ENCODE assay signal across 20 mouse cellular contexts in the genomic region with DNA sequence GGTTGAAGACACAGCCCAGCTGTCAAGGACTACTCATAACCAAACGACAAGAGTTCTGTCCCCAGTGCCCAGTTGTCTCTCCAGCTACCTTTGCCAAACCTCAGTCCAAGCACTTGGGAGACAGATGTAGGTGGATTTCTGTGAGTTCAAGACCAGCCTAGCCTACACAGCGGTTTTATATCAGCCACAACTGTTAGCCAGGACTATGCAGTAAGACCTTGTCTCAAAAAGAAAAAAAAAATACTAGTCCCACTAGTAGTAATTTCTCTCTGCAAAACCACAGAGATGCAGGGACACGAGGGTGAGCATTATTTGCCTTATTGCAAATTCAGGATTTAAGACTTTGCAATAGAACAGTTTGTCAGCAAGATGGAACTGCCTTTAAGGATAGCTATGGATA.
"Had no signal": no experiment of that assay in that cellular context is flagged by ENCODE, and none has a peak within 500 bp of the region (broad histone marks: within the 10 kb centered on the region; RNA-seq: fewer than 3 reads in every experiment).

No protein-coding gene starts in this region.

- H3K27me3 ChIP-seq: neural tube, embryonic 13.5 days; stomach, embryonic 15.5 days had no signal

- ATAC-seq: intestine, embryonic 16.5 days; liver, postnatal 0 days; lung, postnatal 0 days had no signal

- H3K36me3 ChIP-seq: neural tube, embryonic 13.5 days; stomach, embryonic 15.5 days had no signal

- H3K4me1 ChIP-seq: neural tube, embryonic 13.5 days; stomach, embryonic 15.5 days had no signal

- H3K9me3 ChIP-seq: megakaryocyte, embryonic 14.5 days; midbrain, embryonic 10.5 days; neural tube, embryonic 13.5 days; stomach, embryonic 15.5 days had no signal

- H3K27ac ChIP-seq: kidney, postnatal 0 days; layer of hippocampus, adult 2 months; liver, embryonic 14.5 days; midbrain, embryonic 10.5 days; neural tube, embryonic 13.5 days; stomach, embryonic 15.5 days had no signal

- H3K4me3 ChIP-seq: layer of hippocampus, adult 2 months; megakaryocyte, embryonic 14.5 days; midbrain, embryonic 10.5 days; neural tube, embryonic 13.5 days; stomach, embryonic 15.5 days had no signal

- H3K4me2 ChIP-seq: liver, embryonic 11.5 days; lung, embryonic 14.5 days; neural tube, embryonic 13.5 days; stomach, embryonic 15.5 days had no signal

- DNase-seq: kidney, adult 18-20 months; kidney, postnatal 25 days; layer of hippocampus, adult 9-11 months; liver, postnatal 0 days; lung, embryonic 14.5 days; midbrain, embryonic 14.5 days; retina, postnatal 1 day; right cerebral cortex, postnatal 25 days; spleen, adult 18-20 months; thymus, postnatal 25 days had no signal

- H3K9ac ChIP-seq: liver, embryonic 14.5 days; liver, postnatal 0 days; lung, embryonic 14.5 days; neural tube, embryonic 13.5 days; stomach, embryonic 15.5 days had no signal
